Comparison of ENCODE assay signal across 8 mouse cellular contexts in the genomic region with DNA sequence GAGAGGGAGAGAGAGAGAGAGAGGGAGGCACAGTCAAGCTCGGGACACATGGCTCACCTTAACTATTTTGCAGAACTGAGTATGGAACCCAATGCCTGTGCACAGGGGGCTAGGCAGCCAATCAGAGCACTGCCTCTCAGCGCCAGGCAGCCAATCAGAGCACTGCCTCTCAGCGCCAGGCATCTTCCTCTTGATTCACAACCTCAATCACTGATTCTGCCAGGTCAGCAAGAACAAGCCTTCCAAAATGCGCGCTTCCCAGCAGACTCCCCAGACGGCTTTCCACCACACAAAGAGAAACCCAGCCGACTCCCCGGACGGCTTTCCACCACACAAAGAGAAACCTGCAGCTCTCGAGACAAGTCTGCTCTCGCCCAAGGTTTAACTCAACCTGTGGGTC. TPM values are rescaled to one million over a fixed set of nuclear protein-coding genes. Genes with fewer than 3 reads are reported as not detected.
DNase-seq lines count a peak whose midpoint lies in the region; ATAC-seq and TF ChIP-seq lines count a peak whose summit lies in the region.

No protein-coding gene starts in this region.

- 24% methylated on average over 11 of the region's 11 CpGs for WGBS in liver, adult 2 months
- WGBS in midbrain, embryonic 12.5 days: 12% methylated on average over 11 of the region's 11 CpGs

- H3K4me2 ChIP-seq in midbrain, embryonic 12.5 days (replicated peaks): peak overlapping the region; percentile 34

- TF ChIP-seq POLR2A in liver, adult 2 months (IDR thresholded peaks at IDR 0.05; ENCODE audit: extremely low read depth, insufficient read depth, low read length): no peak

- peaks cover 11% of the 10 kb centered on the region; the same call in 1 of the 2 replicates for H3K79me2 ChIP-seq in liver, adult 2 months (ENCODE audit: control insufficient read depth, insufficient read depth, low read length)

- peak overlapping the region; percentile 3 for H3K9ac ChIP-seq in liver, adult 2 months (ENCODE audit: low read depth, low read length)
- no peak overlapping the region for H3K9ac ChIP-seq in midbrain, embryonic 12.5 days (replicated peaks)

- peaks cover 23% of the 10 kb centered on the region for H3K4me1 ChIP-seq in liver, adult 2 months (ENCODE audit: control insufficient read depth, insufficient read depth, low read length)
- peaks cover 18% of the 10 kb centered on the region for H3K4me1 ChIP-seq in midbrain, embryonic 12.5 days

- peak overlapping the region; percentile 67 for H3K27ac ChIP-seq in liver, adult 2 months (replicated peaks; ENCODE audit: insufficient read depth, low read depth, low read length)
- H3K27ac ChIP-seq in midbrain, embryonic 12.5 days (replicated peaks): no peak overlapping the region

- no peak for TF ChIP-seq CTCF in liver, adult 2 months (IDR thresholded peaks at IDR 0.05; ENCODE audit: low read depth, low read length)

- DNase-seq in adrenal gland, postnatal 14 days: peak; percentile 59
- DNase-seq in adrenal gland, adult 18-20 months (ENCODE audit: low spot score in 2 of 2): no peak
- no peak for DNase-seq in liver, adult 2 months (ENCODE audit: extremely low read depth, low read depth, low spot score)
- no peak for DNase-seq in liver
- DNase-seq in forelimb bud, embryonic 11.5 days (ENCODE audit: low read depth, low spot score): peak; percentile 38
- DNase-seq in gastrocnemius, postnatal 25 days: no peak

- no peaks in the 10 kb centered on the region for H3K9me3 ChIP-seq in midbrain, embryonic 12.5 days

- ATAC-seq in midbrain, embryonic 12.5 days (ENCODE audit: low FRiP score, low read depth): no peak
- no peak for ATAC-seq in erythroid progenitor cell, adult 5-6 weeks (replicated peaks; ENCODE audit: low FRiP score, poor library complexity, severe bottlenecking)

- H3K36me3 ChIP-seq in liver, adult 2 months (ENCODE audit: control insufficient read depth, insufficient read depth, low read length): peaks cover 35% of the 10 kb centered on the region
- peaks cover 14% of the 10 kb centered on the region; the same call in 1 of the 2 replicates for H3K36me3 ChIP-seq in midbrain, embryonic 12.5 days

- no peaks in the 10 kb centered on the region for H3K27me3 ChIP-seq in liver, adult 2 months (ENCODE audit: control insufficient read depth, insufficient read depth, low read length)
- peaks cover 4% of the 10 kb centered on the region; the same call in 1 of the 2 replicates for H3K27me3 ChIP-seq in midbrain, embryonic 12.5 days

- H3K4me3 ChIP-seq in liver, adult 2 months (ENCODE audit: insufficient read depth, low read depth, low read length): no peak overlapping the region
- no peak overlapping the region for H3K4me3 ChIP-seq in midbrain, embryonic 12.5 days

RNA-seq across cellular contexts. Expression of gene Marc1, which starts 11.6 kb away (rescaled TPM):
- total RNA-seq in adrenal gland, postnatal 14 days (2021): 1.5 and 30.7 TPM in 2 replicates
- total RNA-seq in adrenal gland, adult 18-20 months (2021): 10 to 100 TPM in 1 of 2 experiments, 1 to 10 TPM in 1; 6.1 to 19.0 TPM
- total RNA-seq in liver, adult 2 months (2014; rRNA removed): 345 and 386 TPM in 2 replicates
- 395 and 462 TPM in 2 replicates for polyA plus RNA-seq in liver, adult 2 months (2012; rRNA removed)
- 0.14 and 0.18 TPM in 2 replicates for polyA plus RNA-seq in midbrain, embryonic 12.5 days (2016; fragmentation: Nextera tagmentation; extraction: Ambion mirVana)
- total RNA-seq in erythroid progenitor cell, adult 5-6 weeks (2015; ENCODE audit: low replicate concordance): 1.3 TPM in 1 of 2 replicates, not detected in the other
- total RNA-seq in erythroid progenitor cell, adult 5-6 weeks (2017; ENCODE audit: low replicate concordance): 0.64 TPM in 1 of 2 replicates, not detected in the other
- under 1 TPM in 1 of 2 experiments, not detected in 1; 0.38 TPM for total RNA-seq in gastrocnemius, postnatal 25 days (2021)

RNA-seq across cellular contexts. Expression of gene Marc2, which starts 23.6 kb away (rescaled TPM):
- total RNA-seq in adrenal gland, postnatal 14 days (2021): 269 and 327 TPM in 2 replicates
- 100 to 1,000 TPM; 381 to 428 TPM for total RNA-seq in adrenal gland, adult 18-20 months (2021)
- 563 and 653 TPM in 2 replicates for total RNA-seq in liver, adult 2 months (2014; rRNA removed)
- 365 and 397 TPM in 2 replicates for polyA plus RNA-seq in liver, adult 2 months (2012; rRNA removed)
- 88.4 and 97.3 TPM in 2 replicates for polyA plus RNA-seq in midbrain, embryonic 12.5 days (2016; fragmentation: Nextera tagmentation; extraction: Ambion mirVana)
- total RNA-seq in erythroid progenitor cell, adult 5-6 weeks (2015; ENCODE audit: low replicate concordance): 59.5 and 93.9 TPM in 2 replicates
- total RNA-seq in erythroid progenitor cell, adult 5-6 weeks (2017; ENCODE audit: low replicate concordance): 10.8 and 24.5 TPM in 2 replicates
- 100 to 1,000 TPM; 122 to 125 TPM for total RNA-seq in gastrocnemius, postnatal 25 days (2021)

Comparison
In these comparisons a context has a peak if more than half of its experiments do, and no peak if none do; other contexts are left out.
1. DNase-seq: peak in adrenal gland, postnatal 14 days (single experiment) and forelimb bud, embryonic 11.5 days (single experiment); none in adrenal gland, adult 18-20 months (0 of 2), liver, adult 2 months (single experiment), liver (single experiment) and gastrocnemius, postnatal 25 days (single experiment).
2. RNA of gene Marc1, which starts 11.6 kb away (total RNA-seq): 345 to 386 TPM in liver, adult 2 months; 1.5 to 30.7 TPM in adrenal gland, postnatal 14 days, 6.1 to 19.0 TPM in adrenal gland, adult 18-20 months, 0.64 to 1.3 TPM in erythroid progenitor cell, adult 5-6 weeks and 0.38 TPM in gastrocnemius, postnatal 25 days; every median in the first group is over 10 times any median in the second.